Mouse (Mus musculus): ENCODE measurements around the gene Ubap2l. TPM values are rescaled to one million over a fixed set of nuclear protein-coding genes. Genes with fewer than 3 reads are reported as not detected.

The Ubap2l gene
- polyA plus RNA-seq (2014; fragmentation: Illumina TruSeq; extraction: RNeasy Lipid Tissue Mini Kit (QIAGEN cat#74804); ENCODE audit: low read depth, low replicate concordance): 78.7 TPM

GRCm38 (mm10) chr3:90052351-90053241 is at the start of gene Ubap2l:
Gene Ubap2l, minus strand, starts transcription at chr3:90052628.

GRCm38 (mm10) chr3:90072294-90072693 is 19.9 kb upstream of the Ubap2l start, which contains the start of gene Tpm3:
Gene Tpm3, plus strand, starts transcription at chr3:90072649.

GRCm38 (mm10) chr3:90051441-90052350 is 732 bp downstream of the Ubap2l start, which contains the start of gene 4933434E20Rik:
Gene 4933434E20Rik, plus strand, starts transcription at chr3:90051636.

GRCm38 (mm10) chr3:89998612-89999054 is 53.8 kb downstream of the Ubap2l start, which contains the start of gene Hax1:
Gene Hax1, minus strand, starts transcription at chr3:89998780.

GRCm38 (mm10) chr3:89963221-89963763 is 89.1 kb downstream of the Ubap2l start, which contains the start of gene Atp8b2:
Gene Atp8b2, minus strand, starts transcription at chr3:89963508.

Other genes starting within 250 kb of the Ubap2l start
- gene She, start 221.3 kb downstream of the Ubap2l start, polyA plus RNA-seq (2014; fragmentation: Illumina TruSeq; extraction: RNeasy Lipid Tissue Mini Kit (QIAGEN cat#74804); ENCODE audit: low read depth, low replicate concordance): 8.7 TPM
- gene Il6ra, start 139.4 kb downstream of the Ubap2l start, polyA plus RNA-seq (2014; fragmentation: Illumina TruSeq; extraction: RNeasy Lipid Tissue Mini Kit (QIAGEN cat#74804); ENCODE audit: low read depth, low replicate concordance): 2.0 TPM
- 15.7 TPM for gene Atp8b2, start 89.1 kb downstream of the Ubap2l start, polyA plus RNA-seq (2014; fragmentation: Illumina TruSeq; extraction: RNeasy Lipid Tissue Mini Kit (QIAGEN cat#74804); ENCODE audit: low read depth, low replicate concordance)
- 41.9 TPM for gene Hax1, start 53.8 kb downstream of the Ubap2l start, polyA plus RNA-seq (2014; fragmentation: Illumina TruSeq; extraction: RNeasy Lipid Tissue Mini Kit (QIAGEN cat#74804); ENCODE audit: low read depth, low replicate concordance)
- gene 4933434E20Rik, start 992 bp downstream of the Ubap2l start, polyA plus RNA-seq (2014; fragmentation: Illumina TruSeq; extraction: RNeasy Lipid Tissue Mini Kit (QIAGEN cat#74804); ENCODE audit: low read depth, low replicate concordance): 93.9 TPM
- 62.9 TPM for gene Tpm3, start 20.0 kb upstream of the Ubap2l start, polyA plus RNA-seq (2014; fragmentation: Illumina TruSeq; extraction: RNeasy Lipid Tissue Mini Kit (QIAGEN cat#74804); ENCODE audit: low read depth, low replicate concordance)
- gene Nup210l, start 51.5 kb upstream of the Ubap2l start, polyA plus RNA-seq (2014; fragmentation: Illumina TruSeq; extraction: RNeasy Lipid Tissue Mini Kit (QIAGEN cat#74804); ENCODE audit: low read depth, low replicate concordance): 0.13 TPM
- gene Rps27, start 161.0 kb upstream of the Ubap2l start, polyA plus RNA-seq (2014; fragmentation: Illumina TruSeq; extraction: RNeasy Lipid Tissue Mini Kit (QIAGEN cat#74804); ENCODE audit: low read depth, low replicate concordance): 1,935 TPM
- 6.8 TPM for gene Rab13, start 161.1 kb upstream of the Ubap2l start, polyA plus RNA-seq (2014; fragmentation: Illumina TruSeq; extraction: RNeasy Lipid Tissue Mini Kit (QIAGEN cat#74804); ENCODE audit: low read depth, low replicate concordance)
- gene Jtb, start 179.0 kb upstream of the Ubap2l start, polyA plus RNA-seq (2014; fragmentation: Illumina TruSeq; extraction: RNeasy Lipid Tissue Mini Kit (QIAGEN cat#74804); ENCODE audit: low read depth, low replicate concordance): 71.9 TPM
- not detected for gene Creb3l4, start 190.9 kb upstream of the Ubap2l start, polyA plus RNA-seq (2014; fragmentation: Illumina TruSeq; extraction: RNeasy Lipid Tissue Mini Kit (QIAGEN cat#74804); ENCODE audit: low read depth, low replicate concordance)
- gene Slc39a1, start 195.5 kb upstream of the Ubap2l start, polyA plus RNA-seq (2014; fragmentation: Illumina TruSeq; extraction: RNeasy Lipid Tissue Mini Kit (QIAGEN cat#74804); ENCODE audit: low read depth, low replicate concordance): 60.2 TPM
- gene Crtc2, start 201.5 kb upstream of the Ubap2l start, polyA plus RNA-seq (2014; fragmentation: Illumina TruSeq; extraction: RNeasy Lipid Tissue Mini Kit (QIAGEN cat#74804); ENCODE audit: low read depth, low replicate concordance): 19.2 TPM
- gene Dennd4b, start 212.6 kb upstream of the Ubap2l start, polyA plus RNA-seq (2014; fragmentation: Illumina TruSeq; extraction: RNeasy Lipid Tissue Mini Kit (QIAGEN cat#74804); ENCODE audit: low read depth, low replicate concordance): 33.2 TPM
- 14.3 TPM for gene Gatad2b, start 240.6 kb upstream of the Ubap2l start, polyA plus RNA-seq (2014; fragmentation: Illumina TruSeq; extraction: RNeasy Lipid Tissue Mini Kit (QIAGEN cat#74804); ENCODE audit: low read depth, low replicate concordance)